Mouse (Mus musculus) layer of hippocampus, adult 2 months (tissue): ENCODE measurements around the gene Pakap. TPM values are rescaled to one million over a fixed set of nuclear protein-coding genes. Genes with fewer than 3 reads are reported as not detected.

Experiments
- DNase-seq, 2 experiments: peaks; one replicate each; pipeline ENCODE4 v3.0.0; 2022; ENCODE audit warnings: low spot score in 2 of 2
- H3K27ac ChIP-seq: fragments of 200-600 bp; 2 replicates; pipeline ENCODE4 v1.8.1; 2022
- H3K4me3 ChIP-seq: fragments of 200-600 bp; 2 replicates; pipeline ENCODE4 v1.8.1; 2022; ENCODE audit warnings: mild to moderate bottlenecking
- CTCF ChIP-seq: fragments of 200-600 bp; conservative IDR thresholded peaks from 2 replicates; pipeline ENCODE4 v1.8.1; 2022; ENCODE audit warnings: antibody characterized with exemption, mild to moderate bottlenecking, moderate library complexity
- total RNA-seq, 2 experiments: library from RNA; stranded (reverse); gene quantifications; 2 replicates each; pipeline ENCODE4 v1.2.3; 2021

Pakap gene
- total RNA-seq, 2 experiments from 2014 or later = 18.6 to 25.8 TPM

GRCm38 (mm10) chr4:57782549-57783390 is 214.8 kb downstream of the Pakap start:
- DNase-seq = no peak
- H3K4me3 ChIP-seq = peak overlapping the region; percentile 66
- TF ChIP-seq CTCF = no peak
- peak overlapping the region; percentile 74 for H3K27ac ChIP-seq

DNA sequence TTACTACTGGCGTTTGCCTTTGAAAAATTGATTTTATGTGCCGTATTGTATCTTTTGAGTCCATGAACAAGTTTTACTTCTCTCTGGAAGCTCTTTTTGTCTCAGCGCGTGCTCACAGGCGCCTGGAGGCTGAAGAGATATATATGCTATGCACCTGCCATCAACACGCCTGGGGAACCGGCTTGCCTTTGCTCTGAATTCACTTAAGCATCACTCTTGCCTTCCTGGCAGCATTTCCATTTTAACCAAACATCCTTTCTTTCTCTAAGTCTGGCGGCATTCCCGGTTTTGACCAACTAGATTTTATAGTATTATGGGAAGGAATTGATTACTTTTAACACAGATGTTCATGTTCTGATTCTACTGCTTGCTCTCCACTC is 215.4 kb downstream of the Pakap start:
- DNase-seq = no peak
- TF ChIP-seq CTCF = no peak
- H3K27ac ChIP-seq = peak overlapping the region; percentile 74; the same call in 1 of the 2 replicates
- peak overlapping the region; percentile 66 for H3K4me3 ChIP-seq

GRCm38 (mm10) chr4:57783853-57784600 is 216.0 kb downstream of the Pakap start:
- TF ChIP-seq CTCF = no peak
- Histone ChIP-seq H3K27ac (no peak overlapping the region), H3K4me3 (no peak overlapping the region; the same call in 1 of the 2 replicates)
- no peak for DNase-seq

DNA sequence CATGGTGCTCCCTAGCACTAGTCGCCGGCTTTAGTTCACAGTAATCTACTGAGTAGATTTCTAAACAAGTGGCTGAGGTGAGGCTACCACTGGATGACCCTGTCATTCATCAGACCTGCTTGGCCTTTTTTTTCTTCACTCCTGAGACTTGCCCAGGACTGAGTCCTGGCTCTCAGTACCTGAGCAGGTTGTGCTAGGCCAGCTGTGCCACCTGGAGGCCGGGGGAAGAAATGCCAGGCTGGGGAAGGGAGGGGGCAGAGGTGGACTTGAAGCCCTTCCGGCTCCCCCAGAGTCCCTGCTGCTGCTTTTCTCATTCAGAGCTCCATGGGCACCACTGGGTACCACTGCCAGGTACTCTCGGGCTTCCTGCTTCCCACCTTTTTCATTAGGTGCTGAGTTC is 220.7 kb downstream of the Pakap start:
- TF ChIP-seq CTCF = peak; percentile 68
- DNase-seq = no peak
- Histone ChIP-seq H3K27ac (no peak overlapping the region), H3K4me3 (no peak overlapping the region)

- H3K27ac ChIP-seq = no peak overlapping the region
- no peak for TF ChIP-seq CTCF
- no peak for DNase-seq
- H3K4me3 ChIP-seq = no peak overlapping the region
Observed at GRCm38 (mm10) chr4:57789118-57789517, 221.1 kb downstream of the Pakap start.

DNA sequence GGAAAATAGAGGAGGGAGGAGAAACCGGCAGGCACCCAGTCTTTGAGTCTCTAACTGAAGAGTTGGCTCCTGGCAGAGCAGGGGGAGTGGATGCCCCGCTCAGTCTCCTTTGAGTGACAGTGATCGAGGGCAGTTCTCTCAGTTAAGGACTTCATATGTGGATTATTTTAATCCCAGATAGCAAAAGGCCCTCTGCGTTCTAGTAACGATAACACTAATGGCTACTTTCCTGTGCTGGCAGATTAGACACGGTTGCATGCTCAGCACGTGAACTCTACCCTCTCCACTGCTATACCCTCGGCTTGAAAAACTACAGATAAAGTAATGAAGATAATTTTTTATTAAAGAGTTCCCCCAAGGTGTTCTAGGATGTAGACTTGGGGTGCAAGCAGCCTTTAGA is 226.0 kb downstream of the Pakap start:
- TF ChIP-seq CTCF = no peak
- no peak overlapping the region for H3K4me3 ChIP-seq
- no peak for DNase-seq
- peak overlapping the region; percentile 51; the same call in 1 of the 2 replicates for H3K27ac ChIP-seq

DNA sequence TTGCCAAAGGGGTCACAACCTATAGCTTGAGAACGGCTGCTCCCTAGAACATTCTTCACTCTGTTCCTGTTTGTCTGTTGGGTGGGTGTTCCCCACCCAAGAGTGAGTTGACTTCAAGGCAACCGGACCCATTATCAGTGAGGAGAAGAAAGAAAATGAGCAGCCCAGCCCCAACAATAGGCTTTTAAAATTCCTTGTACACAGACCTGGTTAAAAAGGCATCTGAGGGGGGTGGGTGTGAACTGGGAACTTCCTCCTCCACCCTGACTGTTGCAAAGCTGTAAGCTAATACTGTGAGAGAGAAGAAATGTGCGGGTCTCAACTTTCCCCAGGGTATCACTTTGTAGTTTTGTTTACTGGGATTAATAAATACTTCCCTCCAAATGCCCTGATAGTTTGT is 226.6 kb downstream of the Pakap start:
- no peak overlapping the region for H3K4me3 ChIP-seq
- TF ChIP-seq CTCF = no peak
- DNase-seq = no peak
- no peak overlapping the region for H3K27ac ChIP-seq

DNA sequence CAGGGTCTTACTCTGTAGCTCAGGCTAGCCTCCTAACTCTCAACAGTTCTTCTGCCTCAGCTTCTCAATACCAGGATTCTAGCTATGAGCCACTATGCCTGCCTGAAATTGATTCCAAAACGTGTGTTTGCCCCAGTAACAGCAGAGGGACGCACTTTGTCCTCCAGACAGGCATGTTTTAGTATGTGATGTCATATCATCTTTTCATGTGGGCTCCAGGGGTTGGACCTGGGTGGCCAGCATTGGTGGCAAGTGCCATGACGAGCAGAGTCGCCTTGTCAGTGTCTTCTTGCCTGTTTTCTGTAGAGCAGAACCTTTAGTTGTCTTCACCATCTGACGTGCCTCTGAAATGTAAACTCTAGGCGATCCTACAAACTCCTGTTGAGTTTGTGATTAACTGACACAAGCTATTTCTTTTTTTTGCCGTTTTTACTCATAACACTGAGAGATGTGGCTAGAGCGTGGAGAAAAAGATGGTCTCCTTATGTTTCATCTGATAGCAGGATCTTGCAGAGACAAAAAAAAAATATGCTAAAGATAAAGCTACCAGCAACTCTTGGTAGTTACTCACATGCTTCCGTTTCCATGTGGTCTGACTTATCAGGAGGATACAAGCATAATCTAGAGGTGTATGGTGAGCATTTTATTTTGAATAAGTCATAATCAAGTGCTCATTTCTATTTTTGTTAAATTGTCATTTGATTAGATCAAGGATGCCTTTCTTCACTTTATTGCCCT is 229.7 kb downstream of the Pakap start:
- Histone ChIP-seq H3K27ac (no peak overlapping the region), H3K4me3 (no peak overlapping the region)
- TF ChIP-seq CTCF = no peak
- no peak for DNase-seq

- DNase-seq = no peak
- no peak overlapping the region for H3K27ac ChIP-seq
- no peak overlapping the region for H3K4me3 ChIP-seq
- TF ChIP-seq CTCF = no peak
Observed at GRCm38 (mm10) chr4:57798286-57799018, 230.5 kb downstream of the Pakap start.

GRCm38 (mm10) chr4:57799297-57799696 is 231.3 kb downstream of the Pakap start:
- Histone ChIP-seq H3K27ac (no peak overlapping the region), H3K4me3 (no peak overlapping the region)
- DNase-seq = no peak
- TF ChIP-seq CTCF = no peak

DNA sequence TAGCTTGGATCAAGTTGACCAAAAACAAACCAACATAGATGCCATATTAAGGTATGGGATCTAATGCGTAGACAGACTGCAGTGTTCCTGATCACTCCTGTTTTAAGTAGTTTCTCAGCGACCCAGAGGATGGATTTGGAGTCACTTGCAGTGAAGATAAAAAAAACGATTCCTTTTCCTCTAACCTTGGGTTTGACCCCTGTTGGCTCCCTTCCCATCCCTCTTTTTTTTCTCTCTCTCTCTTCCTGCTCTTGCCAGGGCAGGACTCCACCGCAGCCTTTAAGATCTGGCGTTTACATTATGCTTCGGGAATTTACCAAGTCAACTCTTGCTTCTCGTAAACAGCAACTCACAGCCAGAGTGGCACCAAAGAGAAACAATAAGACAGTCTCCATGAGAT is 233.3 kb downstream of the Pakap start:
- TF ChIP-seq CTCF = no peak
- Histone ChIP-seq H3K4me3 (no peak overlapping the region), H3K27ac (no peak overlapping the region)
- no peak for DNase-seq

DNA sequence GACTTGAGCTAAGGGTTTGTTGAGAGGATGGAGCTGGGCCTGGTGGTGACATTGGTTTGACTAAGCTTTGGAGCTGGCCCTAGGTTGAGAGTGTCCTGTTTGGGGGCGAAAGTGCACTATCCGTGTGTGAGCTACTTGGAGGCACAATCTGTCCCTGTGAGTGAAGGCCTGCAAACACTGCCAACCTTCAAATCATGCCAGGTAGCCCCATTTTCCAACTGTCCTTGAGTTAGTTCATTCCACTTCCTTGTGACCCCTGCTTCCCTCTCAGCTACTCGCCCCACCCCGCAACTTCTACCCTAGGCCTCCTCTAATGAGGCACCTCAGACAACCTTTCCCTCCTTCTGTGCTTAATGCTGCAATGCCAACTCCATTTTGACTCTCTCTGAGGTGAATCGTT is 234.0 kb downstream of the Pakap start:
- TF ChIP-seq CTCF = no peak
- DNase-seq = no peak
- no peak overlapping the region for H3K4me3 ChIP-seq
- no peak overlapping the region for H3K27ac ChIP-seq
